Mouse (Mus musculus): Measurements from ENCODE around the gene Bclaf3.
"Not testable (repeated sequence)": the region's sequence is repeated elsewhere in the genome, so short reads cannot be mapped to it uniquely, and the experiment has no call there.

The Bclaf3 gene

GRCm38 (mm10) chrX:159526388-159526787 lies at the start of gene Bclaf3:
TSS of gene Bclaf3 (plus strand) at chrX:159526688.
- DNase-seq: no peak

DNA sequence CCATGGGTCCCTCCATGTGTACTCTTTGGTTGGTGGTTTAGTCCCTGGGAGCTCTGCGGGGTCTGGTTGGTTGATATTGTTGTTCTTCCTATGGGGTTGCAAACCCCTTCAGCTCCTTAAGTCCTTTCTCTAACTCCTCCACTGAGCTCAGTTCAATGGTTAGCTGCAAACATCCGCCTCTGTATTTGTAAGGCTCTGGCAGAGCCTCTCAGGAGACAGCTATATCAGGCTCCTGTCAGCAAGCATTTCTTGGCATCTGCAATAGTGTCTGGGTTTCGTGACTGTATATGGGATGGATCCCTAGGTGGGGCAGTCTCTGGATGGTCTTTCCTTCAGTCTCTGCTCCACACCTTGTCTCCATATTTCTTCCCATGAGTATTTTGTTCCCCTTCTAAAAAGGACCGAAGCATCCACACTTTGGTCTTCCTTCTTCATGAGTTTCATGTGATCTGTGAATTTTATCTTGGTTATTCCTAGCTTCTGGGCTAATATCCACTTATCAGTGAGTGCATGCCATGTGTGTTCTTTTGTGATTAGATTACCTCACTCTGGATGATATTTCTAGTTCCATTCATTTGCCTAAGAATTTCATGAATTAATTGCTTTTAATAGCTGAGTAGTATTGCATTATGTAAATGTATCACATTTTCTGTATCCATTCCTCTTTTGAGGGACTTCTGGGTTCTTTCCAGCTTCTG lies 48.1 kb upstream of the Bclaf3 start:
- not testable (repeated sequence) for DNase-seq

DNA sequence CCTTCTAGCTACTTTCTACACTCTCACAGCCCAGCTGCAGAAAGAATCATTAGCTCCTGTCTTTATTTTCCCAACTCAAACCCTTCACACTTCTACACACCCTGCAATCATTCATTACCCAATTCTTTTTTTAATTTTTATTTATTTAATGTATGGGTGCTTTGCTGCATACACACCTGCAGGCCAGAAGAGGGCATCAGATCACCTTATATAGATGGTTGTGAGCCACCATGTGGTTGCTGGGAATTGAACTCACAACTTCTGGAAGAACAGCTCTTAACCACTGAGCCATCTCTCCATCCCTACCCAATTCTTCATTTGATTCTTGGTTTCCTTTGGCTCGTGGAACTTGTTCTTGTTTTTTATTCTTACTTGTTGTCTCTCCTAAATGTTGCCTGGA lies 42.2 kb upstream of the Bclaf3 start:
- no peak for DNase-seq

GRCm38 (mm10) chrX:159503181-159503580 lies 23.3 kb upstream of the Bclaf3 start:
- DNase-seq: no peak

DNA sequence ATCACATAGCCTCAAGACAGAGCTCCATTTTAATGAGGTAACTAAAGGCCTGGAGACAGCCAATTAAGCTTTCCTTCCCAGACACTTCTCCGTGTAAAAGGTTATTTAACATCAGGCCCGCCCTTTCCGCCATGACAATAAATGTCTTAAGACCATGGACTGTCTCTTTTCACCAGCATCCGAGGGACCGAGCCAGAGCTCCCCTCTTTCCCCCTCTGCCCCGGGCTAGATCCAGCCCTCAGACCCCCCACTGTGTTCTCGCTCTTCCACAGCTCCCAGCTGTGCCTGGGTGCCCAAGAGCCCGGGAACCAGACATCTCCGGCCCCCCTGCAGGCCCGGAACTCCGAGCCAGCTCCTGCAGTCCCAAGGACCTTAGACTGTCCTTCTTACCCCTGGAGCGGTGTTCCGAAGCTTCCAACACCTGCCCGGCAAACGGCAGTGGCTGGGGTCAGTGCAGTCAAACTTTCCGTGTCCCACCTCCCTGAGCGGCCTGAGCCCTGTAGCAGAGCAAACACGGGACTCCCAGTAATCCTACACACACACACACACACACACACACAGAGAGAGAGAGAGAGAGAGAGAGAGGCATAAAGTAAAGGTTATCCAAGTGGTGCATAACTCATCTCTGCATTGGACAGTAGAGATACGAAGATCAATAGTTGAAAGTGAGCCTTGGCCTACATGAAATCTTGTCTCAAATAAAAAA lies 18.0 kb upstream of the Bclaf3 start:
- no peak for DNase-seq

DNA sequence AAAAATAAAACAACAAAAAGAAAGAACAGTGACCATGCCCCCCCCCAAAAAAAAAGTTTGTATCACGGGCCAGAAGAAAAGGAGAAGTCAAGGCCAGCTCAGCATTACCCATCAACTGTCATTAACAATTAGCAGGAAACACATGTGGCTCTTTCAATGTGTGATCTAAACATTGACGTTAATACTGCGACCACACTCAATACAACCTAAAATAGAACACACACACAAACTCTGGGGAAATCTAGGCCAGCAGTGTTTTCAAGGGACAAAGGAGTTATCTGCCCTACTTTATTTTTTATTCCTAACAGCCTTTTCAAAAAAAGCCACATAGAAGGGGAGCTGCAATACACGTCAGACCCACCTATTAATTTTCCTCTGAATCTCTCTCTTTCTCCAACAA lies 17.4 kb upstream of the Bclaf3 start:
- DNase-seq: no peak

DNA sequence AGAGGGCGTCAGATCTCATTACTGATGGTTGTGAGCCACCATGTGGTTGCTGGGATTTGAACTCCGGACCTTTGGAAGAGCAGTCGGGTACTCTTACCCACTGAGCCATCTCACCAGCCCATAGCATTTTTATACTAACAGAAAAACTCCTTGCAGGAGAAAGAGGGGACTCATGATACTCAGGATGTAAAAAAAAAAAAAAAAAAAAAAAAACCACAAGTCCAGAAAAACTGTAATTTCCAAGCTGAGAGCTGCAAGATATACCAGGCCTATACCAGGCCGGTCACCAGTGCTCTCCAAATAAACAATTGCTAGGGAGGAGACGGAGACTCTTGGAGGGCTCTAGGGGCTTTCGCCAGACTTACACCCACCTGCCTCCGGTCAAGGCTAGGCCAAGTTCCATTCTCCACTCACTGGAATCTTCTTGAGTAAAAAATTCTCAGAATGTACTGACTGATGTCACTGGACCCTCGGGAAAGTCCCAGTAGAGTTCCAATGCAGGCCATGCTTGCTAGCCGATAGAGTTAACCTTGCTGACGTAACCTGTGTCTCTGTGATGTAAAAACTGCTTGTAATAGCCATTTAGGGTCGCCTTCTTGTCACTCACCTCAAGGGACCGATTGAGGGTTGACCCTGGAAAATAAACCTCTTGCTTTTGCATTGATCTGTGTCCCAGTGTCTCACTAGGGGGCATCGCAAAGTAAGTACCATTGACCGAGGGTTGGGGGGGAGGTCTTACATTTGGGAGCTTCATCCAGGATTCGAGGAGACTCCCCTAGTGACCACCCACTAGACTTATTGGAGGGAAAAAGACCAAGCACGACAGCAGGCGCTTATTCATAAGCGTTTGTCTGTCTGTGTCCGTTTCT lies 16.4 kb upstream of the Bclaf3 start:
- no peak for DNase-seq

GRCm38 (mm10) chrX:159510716-159511051 lies 15.8 kb upstream of the Bclaf3 start:
- no peak for DNase-seq

DNA sequence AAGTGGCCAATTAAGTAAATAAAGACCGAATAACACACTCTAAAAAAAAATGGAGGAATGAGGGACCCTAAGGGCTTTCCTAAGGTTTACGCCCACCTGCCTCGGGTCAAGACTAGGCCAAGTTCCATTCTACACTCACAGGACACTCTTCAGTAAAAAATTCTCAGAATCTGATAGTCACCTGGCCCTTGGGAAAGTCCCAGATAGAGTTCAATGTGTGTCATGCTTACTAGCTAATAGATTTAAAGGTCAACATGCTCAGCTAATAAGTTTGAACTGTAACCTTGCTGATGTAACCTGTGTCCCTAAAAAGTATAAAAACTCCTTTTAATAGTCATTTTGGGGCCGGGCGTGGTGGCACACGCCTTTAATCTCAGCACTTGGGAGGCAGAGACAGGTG lies 10.9 kb upstream of the Bclaf3 start:
- DNase-seq: no peak

DNA sequence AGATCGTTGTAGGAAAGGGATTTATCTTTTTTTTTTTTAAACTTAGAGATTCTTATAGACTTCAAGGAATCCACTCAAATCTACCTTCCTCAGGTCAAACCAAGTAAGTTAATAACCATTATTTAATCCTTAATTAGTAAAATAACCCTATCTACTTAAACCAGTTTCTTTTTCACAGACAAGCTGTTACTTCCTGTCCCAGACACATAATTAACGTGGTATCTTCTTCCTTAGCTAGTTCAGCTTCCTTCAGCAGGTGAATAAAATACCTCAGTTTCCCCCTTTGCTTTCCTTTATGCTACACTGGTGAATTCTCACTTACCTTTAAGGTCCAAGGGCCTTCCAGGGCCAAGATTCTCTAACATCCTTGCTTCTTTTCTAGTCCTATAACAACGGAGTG lies 4.7 kb upstream of the Bclaf3 start:
- no peak for DNase-seq

DNA sequence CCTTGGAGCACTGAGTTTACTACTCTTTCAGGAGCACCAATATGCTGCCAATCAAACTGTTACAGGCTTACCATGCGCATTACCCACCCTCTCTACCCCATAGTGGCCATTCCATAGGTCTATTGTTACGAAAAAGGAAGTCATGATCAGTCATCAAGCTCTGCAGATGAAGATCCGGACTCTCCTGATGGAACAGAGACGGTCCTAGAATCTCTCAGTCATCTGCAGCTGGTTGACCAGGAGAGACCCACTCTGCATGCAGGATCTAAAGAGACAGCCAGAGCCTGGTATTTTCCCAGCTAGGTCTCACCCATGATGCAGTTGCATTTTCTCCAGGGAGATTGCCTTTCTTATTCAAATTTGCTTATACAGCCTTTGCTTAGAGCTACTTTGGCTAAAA lies 3.8 kb upstream of the Bclaf3 start:
- no peak for DNase-seq

DNA sequence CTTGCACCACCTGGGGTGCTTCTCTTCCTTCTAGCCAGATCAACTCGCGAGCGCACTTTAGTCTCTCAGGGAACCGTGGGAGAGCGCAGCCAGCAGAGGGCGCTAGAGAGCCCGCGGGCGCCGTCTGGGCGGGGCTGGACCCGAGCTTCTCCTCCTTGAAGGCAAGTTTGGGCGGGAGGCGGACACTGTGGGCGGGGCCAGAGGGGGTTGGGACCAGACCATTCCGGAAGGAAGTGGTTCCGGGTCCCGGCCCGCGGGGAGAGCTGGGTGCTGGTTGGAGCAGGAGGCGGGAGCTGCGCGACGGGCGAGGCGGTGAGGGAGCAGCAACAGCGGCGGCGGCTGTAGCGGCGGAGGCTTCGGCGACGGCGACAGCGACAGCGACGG lies 5.9 kb downstream of the Bclaf3 start:
- peak; percentile 91 for DNase-seq

DNA sequence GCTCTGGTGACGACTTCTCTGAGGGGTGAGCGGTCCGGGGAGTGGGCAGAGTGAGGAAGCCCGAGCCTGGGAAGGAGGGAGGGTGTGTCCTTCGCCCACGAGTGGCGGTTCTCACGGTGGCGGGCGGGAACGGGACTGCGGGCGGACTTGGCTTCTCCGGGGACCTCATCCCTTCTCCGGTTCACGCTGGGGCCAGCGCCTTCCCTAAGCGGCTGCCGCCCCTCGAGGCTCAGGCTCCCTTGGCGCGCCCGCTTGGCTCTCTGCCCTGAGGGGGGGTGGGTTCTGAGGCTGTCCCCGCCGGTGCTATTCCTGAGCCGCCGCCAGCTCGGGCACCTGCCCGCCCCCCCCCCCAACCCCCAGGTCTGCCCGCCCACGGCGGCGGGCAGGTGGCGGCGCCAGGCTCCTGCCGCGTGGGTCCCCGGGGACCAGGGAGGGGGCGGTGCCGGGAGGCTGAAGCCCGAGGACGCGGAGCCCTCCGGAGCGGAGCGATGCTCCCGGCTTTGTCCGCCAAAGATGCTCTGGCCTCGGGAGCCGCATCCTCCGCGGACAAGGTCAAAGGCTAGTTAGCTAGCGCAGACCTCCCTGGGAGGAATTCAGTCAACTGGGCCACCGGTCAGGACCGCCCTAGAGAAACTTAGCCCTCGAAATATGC lies 6.4 kb downstream of the Bclaf3 start:
- DNase-seq: peak; percentile 8

GRCm38 (mm10) chrX:159541936-159542335 lies 15.4 kb downstream of the Bclaf3 start:
- no peak for DNase-seq

DNA sequence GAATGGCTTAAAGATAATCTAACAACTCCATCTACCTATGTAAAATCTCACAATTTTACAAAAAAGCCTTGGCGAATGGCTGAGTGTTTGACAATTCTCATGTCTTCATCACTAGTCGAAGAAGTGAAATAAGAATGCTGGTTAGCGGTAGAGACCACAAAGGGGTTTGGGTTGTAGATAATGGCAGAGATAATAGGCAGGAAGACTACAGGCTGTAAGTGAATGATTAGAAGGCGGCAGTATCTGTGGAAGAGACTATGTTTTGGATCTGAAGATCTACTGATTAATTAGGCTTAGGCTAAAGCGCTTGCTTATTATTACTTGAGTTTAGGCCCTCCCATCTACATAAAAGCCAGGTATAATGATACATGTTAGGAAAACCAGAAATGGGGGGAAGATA lies 20.6 kb downstream of the Bclaf3 start:
- DNase-seq: no peak

GRCm38 (mm10) chrX:159584738-159585137 lies 58.2 kb downstream of the Bclaf3 start:
- DNase-seq: not testable (repeated sequence)

DNA sequence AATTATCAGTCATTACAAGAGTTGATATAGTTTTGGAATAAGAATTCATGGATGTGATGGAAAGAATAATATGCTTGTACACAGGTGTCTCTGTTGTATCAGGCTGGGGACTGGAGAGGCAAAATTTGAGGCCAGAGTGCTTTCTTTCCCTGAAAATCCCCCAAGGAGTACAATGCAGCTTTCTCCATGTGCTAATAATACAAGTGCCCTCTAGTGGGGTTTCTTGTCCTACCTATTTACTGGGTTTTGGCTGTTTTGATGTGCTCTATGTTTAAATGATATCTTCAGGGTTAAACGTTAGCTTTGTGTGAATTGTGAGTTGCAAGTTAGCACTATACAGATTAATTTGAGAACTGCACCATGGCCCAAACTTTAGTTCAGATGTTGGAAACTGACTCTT lies 65.1 kb downstream of the Bclaf3 start:
- DNase-seq: no peak

DNA sequence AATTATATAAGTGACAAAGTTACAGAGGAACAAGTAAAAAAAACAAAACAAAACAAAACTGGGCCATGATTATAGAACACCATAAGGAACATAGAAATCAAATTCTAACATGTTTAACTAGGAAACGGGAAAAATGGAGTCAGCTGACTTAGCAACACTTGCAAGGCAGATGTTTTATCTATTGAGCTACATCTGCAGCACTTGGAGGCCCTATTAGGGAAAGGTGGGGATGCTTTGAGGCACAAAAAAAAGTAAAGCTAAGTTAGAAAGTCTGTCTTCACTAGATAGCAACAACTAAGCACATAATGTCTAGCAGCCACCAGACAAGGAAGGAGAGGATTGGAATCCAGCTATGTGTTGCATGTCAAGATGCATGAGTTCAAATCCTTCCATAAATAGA lies 71.0 kb downstream of the Bclaf3 start:
- no peak for DNase-seq

DNA sequence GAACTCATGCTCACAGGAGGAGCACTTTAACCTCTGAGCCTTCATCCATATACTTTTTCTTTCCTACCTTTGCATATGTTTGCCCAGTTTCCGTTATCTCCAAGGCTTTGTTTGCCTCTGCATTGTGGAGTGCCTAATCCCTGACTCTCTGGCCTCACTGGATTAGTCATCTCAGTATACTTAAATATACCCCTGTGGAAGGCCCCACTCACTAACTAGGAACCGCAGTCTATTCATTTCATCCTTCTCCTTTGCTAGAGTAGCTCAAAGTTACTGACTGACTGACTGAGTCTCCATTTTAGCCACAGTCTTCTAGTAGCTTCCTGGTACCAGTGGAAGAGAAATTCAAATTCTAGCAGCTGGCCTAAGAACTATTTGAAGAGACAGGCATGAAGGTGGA lies 78.3 kb downstream of the Bclaf3 start:
- DNase-seq: no peak

- no peak for DNase-seq
Measured at GRCm38 (mm10) chrX:159606936-159607335, 80.4 kb downstream of the Bclaf3 start.

GRCm38 (mm10) chrX:159626208-159626906 lies 99.9 kb downstream of the Bclaf3 start:
- peak; percentile 10 for DNase-seq

DNA sequence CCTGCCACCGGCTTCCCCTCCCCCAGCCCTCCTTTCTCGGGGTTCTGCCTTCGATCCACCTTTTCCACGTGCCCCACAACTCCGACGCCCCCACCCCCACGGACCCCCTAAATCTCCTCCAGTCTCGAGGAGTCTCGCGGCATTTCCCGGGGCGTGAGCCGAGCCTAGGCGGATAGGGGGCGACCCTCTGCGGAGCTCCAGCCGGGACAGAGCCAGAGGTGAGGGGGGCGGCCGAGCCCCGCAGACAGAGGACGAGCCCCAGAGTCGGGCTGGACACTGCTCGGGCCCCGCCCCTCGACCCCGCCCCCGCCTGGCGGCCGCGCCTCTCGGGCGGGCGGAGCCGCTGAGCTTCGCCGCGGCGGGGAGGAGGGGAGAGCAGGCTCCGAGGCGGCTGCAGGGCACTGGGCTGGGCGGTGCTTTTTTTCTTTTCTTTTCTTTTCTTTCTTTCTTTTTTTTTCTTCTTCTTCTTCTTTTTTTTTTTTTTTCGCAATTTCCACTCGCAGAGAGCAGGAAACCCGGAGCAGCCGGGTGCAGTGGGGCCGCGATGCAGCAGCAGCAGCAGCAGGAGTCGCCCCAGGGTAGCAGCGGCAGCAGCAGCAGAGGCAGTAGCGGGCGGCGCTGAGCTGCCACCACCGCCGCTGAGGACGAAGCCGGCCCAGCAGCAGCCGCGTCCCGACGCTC lies 100.6 kb downstream of the Bclaf3 start, which contains the start of gene Sh3kbp1:
Gene Sh3kbp1 (plus strand): TSS at position 366 of the 681 bp plus-strand sequence.
- DNase-seq: peak; percentile 57
